Mouse (Mus musculus): ENCODE data around the gene Uso1. TPM values are rescaled to one million over a fixed set of nuclear protein-coding genes. Genes with fewer than 3 reads are reported as not detected.
A peak's percentile ranks its signal among the peaks of the same experiment; 100 is the strongest.

Uso1 gene
- polyA plus RNA-seq, 1 experiment: 23.0 TPM

DNA sequence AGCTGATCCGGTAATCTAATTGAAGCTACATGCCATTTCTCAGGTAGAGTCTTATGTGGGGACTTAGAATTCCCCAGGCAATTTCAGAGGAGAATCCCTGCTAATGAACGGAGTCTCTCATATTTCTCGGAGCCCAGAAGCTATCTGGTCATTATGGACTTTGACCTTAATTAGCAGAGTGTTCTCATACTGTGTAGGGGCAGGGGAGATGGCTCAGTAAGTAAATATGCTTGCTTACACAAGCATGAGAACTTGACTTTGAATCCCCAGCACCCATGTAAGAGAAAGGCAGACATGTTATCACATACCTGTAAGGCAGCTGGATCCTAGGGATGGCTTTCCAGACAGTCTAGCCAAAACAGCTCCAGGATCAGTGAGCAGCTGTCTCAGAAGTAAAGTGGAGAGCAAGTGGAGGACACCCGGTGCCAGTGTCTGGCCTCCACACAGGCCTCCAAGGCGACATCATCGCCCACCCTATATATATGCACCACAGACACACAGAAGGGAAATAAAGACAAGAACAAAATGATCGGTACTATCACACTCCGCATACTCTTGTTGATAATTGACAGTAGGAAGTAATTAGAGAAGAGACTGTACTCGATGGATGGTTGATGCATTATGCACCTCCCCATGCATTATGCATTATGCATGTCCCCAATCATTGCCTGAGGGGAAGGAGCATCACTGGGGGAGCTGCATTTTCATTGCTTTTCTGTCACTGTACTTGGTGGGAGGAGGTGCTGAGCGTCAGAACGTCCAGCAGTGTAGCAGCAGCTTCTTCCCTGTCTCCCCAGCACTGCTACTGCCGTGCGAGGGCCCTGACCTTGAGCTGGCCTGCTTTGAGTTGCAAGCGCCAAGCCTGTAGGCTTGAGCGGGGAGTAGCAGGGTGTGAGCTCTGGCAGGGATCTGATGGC is 59.4 kb downstream of the Uso1 start:
- no peaks in the 10 kb centered on the region for H3K27me3 ChIP-seq (replicated peaks; ENCODE audit: control insufficient read depth, insufficient read depth, low read length)
- peaks cover 11% of the 10 kb centered on the region; the same call in 1 of the 2 replicates for H3K4me1 ChIP-seq (ENCODE audit: control insufficient read depth, insufficient read depth, low read length)
- peaks cover 2% of the 10 kb centered on the region for H3K36me3 ChIP-seq (ENCODE audit: control insufficient read depth, insufficient read depth, low read length)
- no peak overlapping the region for H3K4me3 ChIP-seq (ENCODE audit: insufficient read depth, low read depth, low read length)
- TF ChIP-seq CTCF (conservative IDR thresholded peaks at IDR 0.05; ENCODE audit: insufficient read depth, insufficient read length, low read depth, low read length) (no peak), POLR2A (IDR thresholded peaks at IDR 0.05; ENCODE audit: low read depth, low read length) (no peak)
- 68% methylated on average over 15 of the region's 15 CpGs for WGBS
- DNase-seq: peak; percentile 36
- no peak overlapping the region for H3K27ac ChIP-seq (ENCODE audit: insufficient read depth, low read depth, low read length)

DNA sequence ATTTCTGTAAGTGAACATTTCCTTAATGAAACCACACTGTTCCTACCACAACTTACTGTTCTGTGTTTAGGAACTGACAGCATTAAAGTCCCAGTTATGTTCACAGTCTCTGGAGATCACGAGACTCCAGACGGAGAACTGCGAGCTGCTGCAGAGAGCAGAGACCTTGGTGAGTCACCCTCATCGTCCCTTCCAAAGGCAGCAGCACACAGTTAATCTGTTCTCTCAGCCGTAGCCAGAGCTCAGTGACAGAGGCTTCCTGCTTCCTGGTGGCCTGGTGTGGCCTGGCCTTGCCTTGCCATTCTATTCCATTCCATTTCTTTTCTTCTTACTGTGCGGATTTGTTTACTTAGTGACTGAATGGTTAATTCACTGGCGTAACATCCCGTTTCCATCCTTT is 60.5 kb downstream of the Uso1 start:
- 61% methylated on average over 8 of the region's 8 CpGs for whole genome bisulfite sequencing
- Histone ChIP-seq H3K36me3 (ENCODE audit: control insufficient read depth, insufficient read depth, low read length) (peaks cover 2% of the 10 kb centered on the region), H3K27me3 (replicated peaks; ENCODE audit: control insufficient read depth, insufficient read depth, low read length) (no peaks in the 10 kb centered on the region), H3K4me1 (ENCODE audit: control insufficient read depth, insufficient read depth, low read length) (peaks cover 11% of the 10 kb centered on the region; the same call in 1 of the 2 replicates), H3K4me3 (ENCODE audit: insufficient read depth, low read depth, low read length) (no peak overlapping the region), H3K27ac (ENCODE audit: insufficient read depth, low read depth, low read length) (no peak overlapping the region)
- TF ChIP-seq POLR2A (IDR thresholded peaks at IDR 0.05; ENCODE audit: low read depth, low read length) (no peak), CTCF (conservative IDR thresholded peaks at IDR 0.05; ENCODE audit: insufficient read depth, insufficient read length, low read depth, low read length) (no peak)
- peak; percentile 14 for DNase-seq

DNA sequence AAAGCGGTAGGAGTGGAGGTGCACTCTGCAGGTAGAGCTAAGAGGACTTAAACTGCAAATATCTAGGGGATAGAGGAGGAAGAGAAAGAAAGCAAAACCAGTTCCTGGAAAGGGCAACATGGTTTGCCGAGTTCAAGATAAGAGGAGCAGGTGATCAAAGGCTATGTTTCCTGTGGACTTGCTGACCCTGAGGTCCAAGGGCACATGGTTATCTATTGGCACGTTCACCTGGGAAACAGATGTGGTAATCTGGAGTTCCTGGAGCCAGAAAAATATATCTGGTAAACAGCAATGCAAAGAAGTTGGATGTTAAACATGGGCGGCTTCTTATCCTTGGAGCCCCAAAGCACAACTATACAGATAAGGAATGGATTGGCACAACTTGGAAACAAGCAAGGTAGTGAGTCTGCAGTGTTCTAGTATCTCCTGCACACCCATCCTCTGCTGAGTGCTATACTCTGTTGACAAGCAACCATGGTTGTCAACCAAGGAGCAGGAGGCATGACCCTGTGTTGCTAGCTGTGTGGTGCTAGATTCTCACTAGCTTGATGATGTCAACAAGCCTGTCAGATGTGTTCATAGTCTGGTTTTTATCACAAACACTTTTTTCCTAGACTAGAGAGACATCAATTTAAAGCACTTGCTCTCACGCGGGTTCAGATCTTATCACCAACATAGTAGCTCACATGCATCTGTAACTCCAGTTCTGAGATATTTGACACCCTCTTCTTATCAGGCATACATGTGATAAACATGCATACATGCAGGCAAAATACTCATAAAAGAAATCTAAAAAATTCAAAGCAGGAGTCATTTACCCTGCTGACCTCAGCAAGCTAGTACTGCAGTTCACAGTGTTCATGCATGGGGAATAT is 66.7 kb downstream of the Uso1 start:
- Histone ChIP-seq H3K36me3 (ENCODE audit: control insufficient read depth, insufficient read depth, low read length) (no peaks in the 10 kb centered on the region; the same call in 1 of the 2 replicates), H3K27ac (ENCODE audit: insufficient read depth, low read depth, low read length) (no peak overlapping the region), H3K4me3 (ENCODE audit: insufficient read depth, low read depth, low read length) (no peak overlapping the region), H3K27me3 (replicated peaks; ENCODE audit: control insufficient read depth, insufficient read depth, low read length) (no peaks in the 10 kb centered on the region), H3K4me1 (ENCODE audit: control insufficient read depth, insufficient read depth, low read length) (peaks cover 8% of the 10 kb centered on the region; the same call in 1 of the 2 replicates)
- TF ChIP-seq POLR2A (IDR thresholded peaks at IDR 0.05; ENCODE audit: low read depth, low read length) (no peak), CTCF (conservative IDR thresholded peaks at IDR 0.05; ENCODE audit: insufficient read depth, insufficient read length, low read depth, low read length) (no peak)
- 69% methylated on average over 6 of the region's 6 CpGs for WGBS
- peak; percentile 17 for DNase-seq

DNA sequence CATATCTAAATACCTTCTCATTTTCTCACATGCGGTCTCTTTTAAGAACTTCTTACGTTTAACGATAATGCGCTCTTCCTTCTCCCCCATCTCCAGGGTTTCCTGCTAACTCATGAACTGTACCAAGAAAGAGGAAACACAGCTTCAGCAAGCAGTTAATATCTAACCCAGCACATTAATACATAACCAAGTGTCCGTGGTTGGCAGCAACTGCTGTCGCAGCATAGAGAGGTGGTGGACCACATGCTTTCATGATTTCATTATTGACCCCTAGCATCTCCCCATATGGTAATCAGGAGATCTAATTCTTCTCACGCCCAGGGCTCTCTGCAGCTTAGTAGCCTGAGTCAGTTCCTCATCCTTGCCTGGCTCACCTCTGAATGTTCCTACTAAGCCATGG is 67.4 kb downstream of the Uso1 start:
- WGBS: 33% methylated on average over 7 of the region's 7 CpGs
- DNase-seq: peak; percentile 86
- H3K4me1 ChIP-seq (ENCODE audit: control insufficient read depth, insufficient read depth, low read length): peaks cover 8% of the 10 kb centered on the region; the same call in 1 of the 2 replicates
- peak overlapping the region; percentile 72 for H3K27ac ChIP-seq (ENCODE audit: insufficient read depth, low read depth, low read length)
- H3K27me3 ChIP-seq (replicated peaks; ENCODE audit: control insufficient read depth, insufficient read depth, low read length): no peaks in the 10 kb centered on the region
- no peaks in the 10 kb centered on the region; the same call in 1 of the 2 replicates for H3K36me3 ChIP-seq (ENCODE audit: control insufficient read depth, insufficient read depth, low read length)
- no peak overlapping the region for H3K4me3 ChIP-seq (ENCODE audit: insufficient read depth, low read depth, low read length)
- no peak for TF ChIP-seq POLR2A (IDR thresholded peaks at IDR 0.05; ENCODE audit: low read depth, low read length)
- TF ChIP-seq CTCF (conservative IDR thresholded peaks at IDR 0.05; ENCODE audit: insufficient read depth, insufficient read length, low read depth, low read length): no peak

DNA sequence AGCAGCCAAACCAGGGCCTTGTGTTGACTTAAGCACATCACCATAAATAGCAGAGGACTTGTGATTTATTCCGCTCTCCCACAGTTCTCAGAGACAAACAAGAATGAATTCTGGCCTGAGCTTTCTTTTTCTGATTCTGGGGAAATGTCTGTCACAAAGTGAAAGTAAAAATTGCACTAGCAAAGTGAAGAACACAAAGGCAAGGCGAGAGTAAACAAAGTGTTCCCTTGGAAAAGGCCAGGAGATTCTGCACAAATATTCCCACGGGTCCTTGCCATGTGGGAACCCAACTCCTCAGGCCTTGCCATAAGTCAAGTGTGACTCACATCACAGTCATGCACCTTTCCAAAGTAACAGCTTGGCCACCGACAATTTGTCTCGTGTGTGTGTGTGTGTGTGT is 68.0 kb downstream of the Uso1 start:
- H3K27ac ChIP-seq (ENCODE audit: insufficient read depth, low read depth, low read length): peak overlapping the region; percentile 72
- H3K4me1 ChIP-seq (ENCODE audit: control insufficient read depth, insufficient read depth, low read length): peaks cover 8% of the 10 kb centered on the region; the same call in 1 of the 2 replicates
- no peaks in the 10 kb centered on the region; the same call in 1 of the 2 replicates for H3K36me3 ChIP-seq (ENCODE audit: control insufficient read depth, insufficient read depth, low read length)
- 35% methylated on average over 5 of the region's 5 CpGs for WGBS
- TF ChIP-seq CTCF (conservative IDR thresholded peaks at IDR 0.05; ENCODE audit: insufficient read depth, insufficient read length, low read depth, low read length): no peak
- no peak for TF ChIP-seq POLR2A (IDR thresholded peaks at IDR 0.05; ENCODE audit: low read depth, low read length)
- no peaks in the 10 kb centered on the region for H3K27me3 ChIP-seq (replicated peaks; ENCODE audit: control insufficient read depth, insufficient read depth, low read length)
- no peak overlapping the region for H3K4me3 ChIP-seq (ENCODE audit: insufficient read depth, low read depth, low read length)
- DNase-seq: peak; percentile 61

DNA sequence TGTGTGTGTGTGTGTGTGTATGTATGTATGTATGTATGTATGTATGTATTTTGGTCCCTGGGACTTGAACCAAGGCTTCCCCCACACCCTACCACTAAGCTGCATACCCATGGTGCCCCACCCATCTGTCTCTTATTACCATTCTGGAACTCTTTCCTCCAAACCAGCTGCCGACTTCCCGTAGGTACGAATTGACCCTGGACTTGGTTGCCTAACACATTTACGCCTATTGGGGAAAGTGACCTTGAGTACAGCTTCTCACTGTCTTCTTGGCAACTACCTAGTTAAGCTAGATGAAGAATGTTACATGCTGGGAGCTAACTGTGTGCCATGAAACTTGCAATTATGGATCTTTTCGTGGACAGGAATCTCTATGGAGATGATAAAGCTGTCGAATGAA is 68.4 kb downstream of the Uso1 start:
- Histone ChIP-seq H3K27me3 (replicated peaks; ENCODE audit: control insufficient read depth, insufficient read depth, low read length) (no peaks in the 10 kb centered on the region), H3K4me1 (ENCODE audit: control insufficient read depth, insufficient read depth, low read length) (peaks cover 8% of the 10 kb centered on the region; the same call in 1 of the 2 replicates), H3K36me3 (ENCODE audit: control insufficient read depth, insufficient read depth, low read length) (no peaks in the 10 kb centered on the region; the same call in 1 of the 2 replicates), H3K27ac (ENCODE audit: insufficient read depth, low read depth, low read length) (peak overlapping the region; percentile 72), H3K4me3 (ENCODE audit: insufficient read depth, low read depth, low read length) (no peak overlapping the region)
- DNase-seq: peak; percentile 13
- 73% methylated on average over 6 of the region's 6 CpGs for WGBS
- TF ChIP-seq CTCF (conservative IDR thresholded peaks at IDR 0.05; ENCODE audit: insufficient read depth, insufficient read length, low read depth, low read length) (no peak), POLR2A (IDR thresholded peaks at IDR 0.05; ENCODE audit: low read depth, low read length) (no peak)
